Mouse (Mus musculus): ENCODE results near the gene Alpi.

GRCm38 (mm10) chr1:87141550-87141949, 40.1 kb upstream of the Alpi start:
- TF ChIP-seq CTCF (IDR thresholded peaks at IDR 0.05; ENCODE audit: insufficient read depth, low read depth, low read length) (no peak), POLR2A (IDR thresholded peaks at IDR 0.05; ENCODE audit: insufficient read depth, low read depth, low read length) (no peak)
